Mouse (Mus musculus) erythroblast, embryonic 14.5 days (primary cell): Measurements from ENCODE around the gene Sipa1l3. TPM values are rescaled to one million over a fixed set of nuclear protein-coding genes. Genes with fewer than 3 reads are reported as not detected.

ENCODE experiments used
- H3K27me3 ChIP-seq: 2 replicates; pipeline ENCODE4 v1.6.1; 2012; ENCODE audit warnings: inconsistent platforms; ENCODE audit not compliant: control insufficient read depth
- H3K36me3 ChIP-seq: 2 replicates; pipeline ENCODE4 v1.6.1; 2012; ENCODE audit warnings: mild to moderate bottlenecking, inconsistent platforms; ENCODE audit not compliant: control insufficient read depth
- H3K4me1 ChIP-seq: 2 replicates; pipeline ENCODE4 v1.6.1; 2012; ENCODE audit warnings: inconsistent platforms; ENCODE audit not compliant: control insufficient read depth
- H3K4me3 ChIP-seq: replicated peaks from 2 replicates; pipeline ENCODE3; 2012; ENCODE audit warnings: moderate library complexity, mild to moderate bottlenecking, inconsistent platforms
- H3K9me3 ChIP-seq: 2 replicates; pipeline ENCODE4 v1.6.1; 2012; ENCODE audit warnings: low read length, inconsistent platforms, mixed read lengths; ENCODE audit not compliant: control insufficient read depth
- GATA1 ChIP-seq: IDR thresholded peaks from 2 replicates; pipeline ENCODE4 v1.6.1; 2012; ENCODE audit warnings: low read length, inconsistent platforms, mixed read lengths
- TAL1 ChIP-seq: IDR thresholded peaks from 3 replicates; pipeline ENCODE4 v1.6.1; 2012; ENCODE audit warnings: low read length, inconsistent platforms, mixed read lengths
- polyA plus RNA-seq: library from polyadenylated mRNA; stranded (reverse); fragments of >175 nt; gene quantifications from 2 replicates; pipeline ENCODE4 v1.2.3, GENCODE M21; 2012

Sipa1l3 gene
- polyA plus RNA-seq, 1 experiment = 2.0 TPM

DNA sequence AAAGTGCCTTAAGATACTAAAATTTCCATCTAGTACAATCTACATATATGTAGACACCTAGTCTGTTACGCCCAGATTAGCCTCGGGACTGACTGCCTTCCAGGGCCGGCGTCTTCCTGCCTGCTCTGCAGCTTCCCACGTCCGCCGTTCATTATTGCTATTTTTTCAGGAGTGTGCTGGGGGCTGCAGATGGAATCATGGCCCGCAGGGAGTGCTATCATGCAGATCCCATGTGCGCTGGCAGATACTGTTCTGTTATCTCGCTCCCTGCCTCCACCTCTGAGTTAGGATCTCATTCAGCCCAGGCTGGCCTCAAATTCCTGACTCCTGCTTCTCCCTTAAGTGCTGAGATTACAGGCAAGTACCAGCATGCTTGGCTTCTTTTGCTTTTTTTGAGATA lies 128.2 kb downstream of the Sipa1l3 start:
- peaks cover 39% of the 10 kb centered on the region for H3K36me3 ChIP-seq
- H3K4me1 ChIP-seq = peaks cover 21% of the 10 kb centered on the region
- no peak overlapping the region for H3K4me3 ChIP-seq
- no peaks in the 10 kb centered on the region for H3K27me3 ChIP-seq
- no peaks in the 10 kb centered on the region for H3K9me3 ChIP-seq
- TF ChIP-seq GATA1 (no peak), TAL1 (no peak)

DNA sequence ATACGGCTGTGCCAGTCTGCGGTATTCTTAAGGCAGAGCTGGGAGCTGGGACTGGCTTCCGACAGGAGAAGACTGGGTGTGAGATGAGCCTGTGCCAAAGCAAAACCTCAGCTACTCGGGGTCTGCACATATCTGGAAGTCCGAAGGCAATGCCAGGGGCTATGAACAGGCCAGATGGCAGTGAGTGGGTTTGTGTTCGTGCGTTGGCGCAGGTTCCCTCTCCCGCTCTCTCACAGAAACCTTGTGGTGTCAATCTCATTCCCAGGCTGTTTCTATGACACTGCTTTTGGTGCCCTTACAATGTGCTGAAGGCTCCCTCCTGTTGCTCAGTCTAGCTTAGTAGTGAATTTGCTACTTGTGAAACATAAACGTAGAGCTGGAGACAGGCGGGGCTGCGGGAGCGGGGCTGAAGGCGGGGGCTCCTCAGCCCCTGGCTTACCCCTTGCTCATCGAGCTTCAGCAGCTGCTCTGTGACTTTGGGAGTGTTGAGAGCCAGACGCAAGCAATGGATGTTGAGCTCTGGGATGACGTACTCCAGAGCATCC lies 130.8 kb downstream of the Sipa1l3 start:
- H3K9me3 ChIP-seq = no peaks in the 10 kb centered on the region
- no peak overlapping the region for H3K4me3 ChIP-seq
- H3K27me3 ChIP-seq = no peaks in the 10 kb centered on the region
- H3K4me1 ChIP-seq = peaks cover 10% of the 10 kb centered on the region
- peaks cover 26% of the 10 kb centered on the region for H3K36me3 ChIP-seq
- no peak for TF ChIP-seq GATA1
- no peak for TF ChIP-seq TAL1

DNA sequence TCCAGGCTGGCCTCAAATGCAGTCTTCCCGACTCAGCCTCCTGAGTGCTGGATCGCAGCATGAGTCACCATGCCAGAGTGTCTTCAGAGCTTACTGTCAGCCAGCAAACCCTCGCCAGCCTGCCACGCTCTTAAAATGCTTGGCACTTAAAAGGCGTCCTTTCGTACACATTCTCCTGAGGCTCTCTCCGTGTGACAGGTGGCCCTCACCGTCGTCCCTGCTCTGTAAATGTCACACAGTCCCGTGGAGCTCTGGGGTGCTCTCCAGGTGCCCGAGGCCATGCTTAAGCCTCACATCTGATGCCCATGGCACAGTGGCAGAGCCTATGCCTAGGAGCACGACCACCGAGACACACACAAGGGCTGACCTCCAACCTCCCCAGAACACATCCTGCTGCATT lies 132.1 kb downstream of the Sipa1l3 start:
- Histone ChIP-seq H3K36me3 (peaks cover 38% of the 10 kb centered on the region), H3K27me3 (no peaks in the 10 kb centered on the region), H3K4me1 (peaks cover 5% of the 10 kb centered on the region), H3K4me3 (no peak overlapping the region), H3K9me3 (no peaks in the 10 kb centered on the region)
- TF ChIP-seq TAL1 (no peak), GATA1 (no peak)

DNA sequence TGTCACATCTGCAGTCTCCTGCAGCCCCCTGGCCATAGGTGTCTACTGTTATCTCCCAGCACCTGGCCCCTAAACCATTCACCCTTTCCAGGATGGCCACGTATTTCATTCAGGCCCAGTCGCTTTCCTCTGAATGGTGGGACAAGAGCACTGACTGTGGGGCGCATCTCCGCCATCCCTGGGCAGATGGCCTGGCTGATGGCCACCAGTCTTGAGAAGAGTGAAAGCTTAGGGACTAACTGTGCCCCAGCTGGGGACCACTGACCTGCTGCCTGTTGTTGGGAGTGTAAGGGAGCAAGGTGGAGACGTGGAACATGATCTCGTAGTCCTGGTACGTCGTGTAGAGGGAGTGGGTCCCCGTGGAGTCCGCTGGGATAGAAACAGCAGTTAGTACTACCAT lies 132.7 kb downstream of the Sipa1l3 start:
- H3K9me3 ChIP-seq = no peaks in the 10 kb centered on the region
- TF ChIP-seq GATA1 (no peak), TAL1 (no peak)
- no peaks in the 10 kb centered on the region for H3K27me3 ChIP-seq
- H3K4me1 ChIP-seq = peaks cover 5% of the 10 kb centered on the region
- H3K4me3 ChIP-seq = no peak overlapping the region
- H3K36me3 ChIP-seq = peaks cover 41% of the 10 kb centered on the region

DNA sequence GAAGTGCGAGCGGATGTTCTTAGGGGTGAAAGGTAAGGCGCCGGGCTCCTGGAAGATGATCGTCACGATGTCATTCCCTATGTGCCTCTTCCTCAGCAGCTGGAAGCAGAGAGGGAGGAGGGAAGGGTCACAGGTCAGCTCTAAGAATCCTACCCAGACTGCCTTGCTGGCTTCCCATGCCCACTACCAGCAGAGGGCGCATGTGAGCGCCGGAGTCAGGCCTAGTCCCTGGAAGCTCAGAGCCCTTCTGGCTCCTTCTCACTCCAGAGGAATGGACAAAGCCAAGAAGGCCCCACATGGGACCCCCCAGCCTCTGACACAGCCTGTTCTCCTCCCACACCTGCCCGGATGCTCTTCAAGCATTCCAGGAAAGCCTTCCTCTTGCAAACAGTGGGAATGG lies 135.2 kb downstream of the Sipa1l3 start:
- no peak overlapping the region for H3K4me3 ChIP-seq
- TF ChIP-seq TAL1 (no peak), GATA1 (no peak)
- no peaks in the 10 kb centered on the region for H3K4me1 ChIP-seq
- no peaks in the 10 kb centered on the region for H3K27me3 ChIP-seq
- no peaks in the 10 kb centered on the region for H3K9me3 ChIP-seq
- H3K36me3 ChIP-seq = peaks cover 44% of the 10 kb centered on the region

DNA sequence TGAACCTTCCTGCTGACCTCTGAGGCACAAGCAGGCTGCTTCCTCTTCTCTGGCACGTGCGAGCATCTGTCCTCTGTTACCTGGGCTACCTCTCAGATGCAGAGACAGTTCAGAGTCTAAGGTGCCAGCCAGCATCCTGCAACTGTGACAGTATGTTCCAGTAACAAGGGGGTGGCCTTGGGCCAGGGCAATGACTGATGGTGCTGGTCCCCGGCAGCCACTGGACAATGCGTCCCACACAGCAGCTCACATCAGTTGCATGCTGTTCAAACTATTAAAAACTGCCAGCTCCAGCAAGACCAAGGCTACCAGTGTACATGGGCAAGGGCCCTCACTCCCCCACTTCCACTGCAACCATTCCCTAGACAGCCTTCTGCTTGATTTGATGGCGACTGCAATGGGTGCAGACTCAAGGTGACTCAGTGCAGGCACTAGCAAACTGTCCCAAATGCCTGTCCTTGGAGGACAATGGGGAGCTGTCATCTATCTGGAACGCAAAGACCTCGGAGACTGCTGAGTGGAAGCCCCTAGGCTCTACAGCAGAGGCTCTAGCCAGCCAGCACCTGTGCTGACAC lies 136.9 kb downstream of the Sipa1l3 start:
- Histone ChIP-seq H3K9me3 (no peaks in the 10 kb centered on the region), H3K4me3 (no peak overlapping the region), H3K27me3 (no peaks in the 10 kb centered on the region), H3K4me1 (no peaks in the 10 kb centered on the region), H3K36me3 (peaks cover 39% of the 10 kb centered on the region)
- TF ChIP-seq TAL1 (no peak), GATA1 (no peak)

DNA sequence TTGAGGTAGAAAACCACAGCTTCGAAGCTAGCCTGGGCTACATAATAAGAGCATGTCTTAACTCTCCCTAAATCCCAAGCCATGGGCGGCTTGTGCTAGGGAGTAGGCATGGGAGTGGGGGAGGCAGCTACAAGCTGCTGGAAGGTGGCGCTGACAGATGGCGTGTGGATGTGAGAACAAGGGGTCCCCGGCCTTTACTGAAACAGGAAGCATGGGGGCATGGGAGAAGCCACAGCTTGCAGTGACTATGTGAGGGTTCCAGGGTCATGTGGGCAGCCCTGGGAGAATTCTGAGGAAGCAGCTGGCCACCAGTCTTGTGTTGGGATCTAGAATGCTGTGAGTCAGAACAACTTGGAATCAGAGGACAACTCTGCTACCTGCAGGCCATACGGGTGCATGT lies 144.4 kb downstream of the Sipa1l3 start:
- Histone ChIP-seq H3K27me3 (no peaks in the 10 kb centered on the region), H3K4me1 (peaks cover 4% of the 10 kb centered on the region; the same call in 1 of the 2 replicates), H3K9me3 (no peaks in the 10 kb centered on the region), H3K36me3 (peaks cover 20% of the 10 kb centered on the region), H3K4me3 (no peak overlapping the region)
- TF ChIP-seq GATA1 = no peak
- TF ChIP-seq TAL1 = no peak

DNA sequence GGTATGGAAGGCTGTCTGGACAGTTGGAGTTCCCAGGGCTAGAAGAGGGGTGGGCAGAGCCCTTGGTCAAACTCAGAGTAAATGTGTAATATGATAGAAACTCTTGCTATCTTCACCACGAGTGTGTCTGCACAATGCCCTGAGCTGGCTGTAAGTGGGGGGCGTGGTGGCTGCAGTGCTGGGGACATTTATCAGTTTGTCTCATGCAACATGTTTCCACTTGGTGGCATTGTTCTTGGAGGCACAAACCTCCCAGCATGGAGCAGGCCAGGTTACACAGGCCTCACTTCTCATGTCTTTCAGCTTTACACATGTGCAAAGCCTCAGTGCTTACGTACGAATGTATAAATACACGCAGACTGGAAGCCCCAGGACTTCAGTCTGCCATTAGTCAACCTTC lies 146.3 kb downstream of the Sipa1l3 start:
- no peak overlapping the region for H3K4me3 ChIP-seq
- no peak for TF ChIP-seq TAL1
- TF ChIP-seq GATA1 = no peak
- no peaks in the 10 kb centered on the region for H3K9me3 ChIP-seq
- H3K36me3 ChIP-seq = peaks cover 14% of the 10 kb centered on the region
- peaks cover 4% of the 10 kb centered on the region; the same call in 1 of the 2 replicates for H3K4me1 ChIP-seq
- H3K27me3 ChIP-seq = no peaks in the 10 kb centered on the region

DNA sequence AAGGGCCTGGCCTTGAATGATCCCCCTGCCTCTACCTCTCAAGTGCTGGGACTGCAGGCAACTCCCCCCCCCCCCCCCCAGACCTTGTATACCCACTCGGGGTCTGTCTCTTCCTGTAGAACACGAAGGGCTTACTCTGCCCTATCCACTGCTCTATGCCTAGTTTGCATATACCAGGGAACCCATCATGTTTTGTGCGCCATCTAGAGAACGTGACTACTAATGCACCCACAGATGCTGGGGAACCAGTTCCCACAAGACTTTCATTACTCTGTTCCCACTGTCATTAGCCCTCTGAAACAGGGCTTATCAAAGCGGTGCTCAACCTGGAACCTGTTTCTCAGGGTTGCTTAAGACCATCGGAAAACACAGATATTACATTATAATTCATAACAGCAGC lies 148.4 kb downstream of the Sipa1l3 start:
- no peak overlapping the region for H3K4me3 ChIP-seq
- H3K27me3 ChIP-seq = no peaks in the 10 kb centered on the region
- no peaks in the 10 kb centered on the region for H3K9me3 ChIP-seq
- TF ChIP-seq TAL1 (no peak), GATA1 (no peak)
- peaks cover 13% of the 10 kb centered on the region for H3K36me3 ChIP-seq
- peaks cover 4% of the 10 kb centered on the region; the same call in 1 of the 2 replicates for H3K4me1 ChIP-seq

DNA sequence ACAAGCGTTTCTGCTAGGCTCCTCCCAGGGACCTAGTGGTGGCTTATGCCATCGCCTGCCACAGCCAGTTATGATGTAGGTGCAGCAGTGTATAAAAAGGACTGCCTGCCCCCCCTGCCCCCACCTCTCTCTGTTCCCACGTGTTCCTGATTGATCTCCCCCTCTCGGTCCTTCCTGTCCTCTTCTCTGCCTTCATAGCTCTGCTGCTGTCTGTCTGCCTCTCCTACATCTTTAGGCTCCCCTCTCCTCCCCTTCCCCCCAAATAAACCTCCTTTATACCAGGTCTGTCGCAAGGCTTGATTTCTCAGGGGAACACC lies 150.5 kb downstream of the Sipa1l3 start:
- no peak overlapping the region for H3K4me3 ChIP-seq
- TF ChIP-seq GATA1 = no peak
- TF ChIP-seq TAL1 = no peak
- H3K36me3 ChIP-seq = peaks cover 15% of the 10 kb centered on the region
- no peaks in the 10 kb centered on the region for H3K9me3 ChIP-seq
- H3K4me1 ChIP-seq = peaks cover 4% of the 10 kb centered on the region; the same call in 1 of the 2 replicates
- no peaks in the 10 kb centered on the region for H3K27me3 ChIP-seq
